Mouse (Mus musculus): ENCODE measurements around the gene Blmh.

- TF ChIP-seq POLR2A (IDR thresholded peaks at IDR 0.05; ENCODE audit: low read depth, low read length) (no peak), CTCF (IDR thresholded peaks at IDR 0.05; ENCODE audit: extremely low read depth, insufficient read length, insufficient replicate concordance, low read depth, low read length) (no peak)
These were observed 8.6 kb downstream of the Blmh start for GRCm38 (mm10) chr11:76933209-76933608.
